Mouse (Mus musculus) heart, postnatal 0 days (tissue): ENCODE results near the gene Pmf1.

Experiments
- CTCF ChIP-seq: IDR thresholded peaks from 2 replicates; pipeline ENCODE4 v1.5.1; 2016; ENCODE audit warnings: antibody characterized with exemption, control low read depth, low read depth
- EP300 ChIP-seq: IDR thresholded peaks from 2 replicates; pipeline ENCODE4 v1.6.1; 2016; ENCODE audit warnings: antibody characterized with exemption, low read depth

DNA sequence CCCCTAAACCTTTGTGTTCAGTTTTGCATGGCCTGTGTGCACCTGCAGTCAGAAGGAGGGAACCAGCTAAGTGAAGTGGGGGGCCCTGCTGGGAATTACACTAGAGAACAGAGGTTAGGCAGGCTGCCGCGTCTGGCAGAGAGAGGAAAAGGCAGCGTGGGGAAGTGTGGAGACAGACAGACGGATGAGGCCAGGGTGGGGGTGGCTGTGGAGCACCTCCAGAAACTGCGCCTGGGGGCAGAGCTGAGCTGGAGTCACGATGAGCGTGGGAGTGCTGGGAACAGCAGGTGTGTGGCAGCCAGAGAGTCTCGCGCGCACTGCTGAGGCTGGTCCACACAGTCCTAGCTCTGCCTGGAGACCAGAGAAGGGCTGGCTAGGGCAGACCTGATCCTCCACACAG, 25.4 kb upstream of the Pmf1 start:
- TF ChIP-seq EP300 (no peak), CTCF (no peak)
